Mouse (Mus musculus) neural tube, embryonic 11.5 days (tissue): ENCODE measurements around the gene Bloc1s5. TPM values are rescaled to one million over a fixed set of nuclear protein-coding genes. Genes with fewer than 3 reads are reported as not detected.

Experiments
- ATAC-seq: fragments of 200-750 bp; cut with Nextera tagmentation; 2 replicates; pipeline ENCODE4 v1.8.0; 2017; ENCODE audit warnings: moderate number of reproducible peaks, mild to moderate bottlenecking, moderate TSS enrichment, moderate library complexity; ENCODE audit not compliant: insufficient read depth, low FRiP score, low TSS enrichment
- DNase-seq: peaks from one replicate; pipeline ENCODE4 v3.0.0-alpha.2; 2015; ENCODE audit warnings: low spot score
- H3K27ac ChIP-seq: fragments of 300-500 bp; sonication (generic); 2 replicates; pipeline ENCODE4 v1.5.1; 2014; ENCODE audit warnings: low read depth, mild to moderate bottlenecking, low read length
- H3K27me3 ChIP-seq: fragments of 300-500 bp; sonication (generic); 2 replicates; pipeline ENCODE4 v1.6.1; 2014; ENCODE audit warnings: mild to moderate bottlenecking, low read length, mixed read lengths; ENCODE audit not compliant: control insufficient read depth, insufficient read depth
- H3K36me3 ChIP-seq: fragments of 300-500 bp; sonication (generic); 2 replicates; pipeline ENCODE4 v1.6.1; 2014; ENCODE audit warnings: mild to moderate bottlenecking, low read length, moderate library complexity, mixed read lengths; ENCODE audit not compliant: control insufficient read depth, insufficient read depth
- H3K4me1 ChIP-seq: fragments of 300-500 bp; sonication (generic); 2 replicates; pipeline ENCODE4 v1.6.1; 2014; ENCODE audit warnings: low read length, mixed read lengths; ENCODE audit not compliant: control insufficient read depth, insufficient read depth
- H3K4me2 ChIP-seq: fragments of 300-500 bp; sonication (generic); 2 replicates; pipeline ENCODE4 v1.6.1; 2014; ENCODE audit warnings: low read depth, mild to moderate bottlenecking, moderate library complexity
- H3K4me3 ChIP-seq: fragments of 300-500 bp; sonication (generic); 2 replicates; pipeline ENCODE4 v1.5.1; 2014; ENCODE audit warnings: low read depth, low read length
- H3K9ac ChIP-seq: fragments of 300-500 bp; sonication (generic); 2 replicates; pipeline ENCODE4 v1.6.1; 2014; ENCODE audit warnings: mild to moderate bottlenecking, low read length
- H3K9me3 ChIP-seq: fragments of 300-500 bp; sonication (generic); 2 replicates; pipeline ENCODE4 v1.6.1; 2016; ENCODE audit warnings: low read length; ENCODE audit not compliant: control insufficient read depth
- WGBS: fragments of 180-500 bp; shearing (Covaris S2); extraction: QIAGEN DNeasy Blood & Tissue Kit; methylation state at CpG from one replicate; pipeline ENCODE4 v1.1.7; 2014; 5-methylcytosine and 5-hydroxymethylcytosine counted together
- polyA plus RNA-seq: library from polyadenylated mRNA; unstranded; fragments of >200 nt; fragmentation: Nextera tagmentation; extraction: Ambion mirVana; gene quantifications from 2 replicates; pipeline ENCODE4 v1.2.1, GENCODE M21; 2014

The Bloc1s5 gene
- polyA plus RNA-seq, 1 experiment from 2014 or later = 24.9 TPM

DNA sequence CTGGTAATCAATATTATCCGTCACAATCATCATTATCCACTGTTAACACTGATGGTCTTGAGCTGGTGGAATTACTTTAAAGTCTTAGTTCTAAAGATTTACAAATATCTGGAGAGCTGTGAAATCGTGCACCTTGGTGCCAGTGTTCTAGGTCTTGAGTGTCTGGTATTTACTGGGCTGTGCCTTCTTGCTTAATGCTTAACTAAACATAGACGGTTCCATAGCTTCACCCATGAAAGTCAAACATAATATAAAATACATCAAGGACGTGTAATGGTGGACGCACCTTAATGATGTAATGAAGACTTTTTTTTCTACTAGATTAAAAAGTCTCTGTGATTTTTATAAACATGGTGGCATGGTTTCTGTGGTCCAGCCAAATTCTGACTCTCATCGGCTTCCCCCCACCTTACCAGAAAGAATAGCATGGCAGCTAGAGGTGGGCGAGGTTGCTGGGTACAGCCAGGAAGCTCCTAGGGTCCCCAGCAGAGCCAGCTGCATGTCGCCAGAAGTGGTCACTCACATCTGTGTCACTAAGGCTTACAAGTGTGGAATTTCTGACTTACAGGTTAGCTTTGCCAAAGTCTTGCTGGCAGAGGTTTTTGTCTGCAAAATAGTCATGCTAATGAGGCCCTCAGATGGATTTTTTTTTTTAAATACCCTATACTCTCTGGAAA is 90.0 kb downstream of the Bloc1s5 start:
- Histone ChIP-seq H3K36me3 (no peaks in the 10 kb centered on the region), H3K27ac (no peak overlapping the region), H3K4me3 (no peak overlapping the region), H3K9me3 (no peaks in the 10 kb centered on the region), H3K9ac (no peak overlapping the region), H3K27me3 (no peaks in the 10 kb centered on the region), H3K4me1 (no peaks in the 10 kb centered on the region), H3K4me2 (no peak overlapping the region)
- DNase-seq (no peak), ATAC-seq (no peak)
- WGBS = 85% methylated on average over 8 of the region's 8 CpGs

DNA sequence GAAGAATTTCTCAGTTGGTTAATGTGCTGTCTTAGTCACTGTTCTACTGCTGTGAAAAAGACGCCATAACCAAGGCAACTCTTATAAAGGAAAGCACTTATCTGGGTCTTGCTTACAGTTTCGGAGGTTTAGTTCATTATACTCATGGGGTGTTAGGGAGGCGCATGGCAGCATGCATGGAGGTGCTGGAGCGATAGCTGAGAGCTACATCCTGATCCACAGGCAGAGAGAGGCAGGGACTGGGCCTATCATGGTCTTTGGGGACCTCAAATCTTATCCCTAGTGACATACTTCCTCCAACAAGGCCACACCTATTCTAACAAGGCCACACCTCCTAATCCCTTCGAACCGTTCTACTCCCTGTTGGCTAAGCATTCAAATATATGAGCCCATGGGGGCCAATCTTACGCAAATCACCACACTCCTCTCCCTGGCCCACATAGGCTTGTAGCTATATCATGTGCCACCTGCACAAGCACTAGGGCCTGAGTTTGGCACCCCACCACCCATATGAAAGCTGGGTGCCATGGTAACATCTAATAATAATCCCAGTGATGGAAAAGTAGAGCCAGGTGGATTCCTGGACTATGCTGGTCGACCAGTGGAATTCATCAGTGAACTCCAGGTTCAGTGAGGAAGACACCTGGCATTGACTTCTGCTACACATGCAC is 91.3 kb downstream of the Bloc1s5 start:
- no peak overlapping the region for H3K27ac ChIP-seq
- no peak overlapping the region for H3K9ac ChIP-seq
- no peak overlapping the region for H3K4me3 ChIP-seq
- DNase-seq (no peak), ATAC-seq (no peak)
- H3K4me1 ChIP-seq = no peaks in the 10 kb centered on the region
- no peaks in the 10 kb centered on the region for H3K36me3 ChIP-seq
- H3K4me2 ChIP-seq = no peak overlapping the region
- 82% methylated on average over 8 of the region's 8 CpGs for WGBS
- H3K27me3 ChIP-seq = no peaks in the 10 kb centered on the region
- no peaks in the 10 kb centered on the region for H3K9me3 ChIP-seq

Other genes with a start within 250 kb of the Bloc1s5 start
- gene Txndc5, start 106.3 kb downstream of the Bloc1s5 start, polyA plus RNA-seq = 148 and 151 TPM in 2 replicates
- gene Eef1e1, start 23.9 kb upstream of the Bloc1s5 start, polyA plus RNA-seq = 69.0 and 77.3 TPM in 2 replicates